Mouse (Mus musculus): ENCODE measurements around the gene Csf3. TPM values are rescaled to one million over a fixed set of nuclear protein-coding genes. Genes with fewer than 3 reads are reported as not detected.

The Csf3 gene
- total and polyA plus RNA-seq, 3 experiments, result 0.18 TPM; not detected in 2

- Histone ChIP-seq H3K4me1 (ENCODE audit: control insufficient read depth in 1 of 2, insufficient read depth in 2 of 2, low read length in 2 of 2) (peaks cover 57 to 67% of the 10 kb centered on the region in 2 experiments), H3K79me2 (ENCODE audit: control insufficient read depth, insufficient read depth, low read length, poor library complexity) (peaks cover 6% of the 10 kb centered on the region), H3K9ac (ENCODE audit: control insufficient read depth, low read depth, low read length, poor library complexity, severe bottlenecking) (peak overlapping the region; percentile 51)
These were observed 49.5 kb downstream of the Csf3 start for GRCm38 (mm10) chr11:98750351-98751201.

GRCm38 (mm10) chr11:98751221-98751782 is 50.2 kb downstream of the Csf3 start:
- Histone ChIP-seq H3K4me3 (ENCODE audit: control insufficient read depth in 1 of 2, insufficient read depth in 1 of 2, low read depth in 2 of 2, low read length in 2 of 2) (peak overlapping the region in 1 of 2 experiments; percentile 18; a peak in 1 of 4 replicates), H3K9ac (ENCODE audit: control insufficient read depth, low read depth, low read length, poor library complexity, severe bottlenecking) (peak overlapping the region; percentile 51), H3K27me3 (ENCODE audit: control insufficient read depth in 1 of 2, insufficient read depth in 2 of 2, low read length in 2 of 2) (no peaks in the 10 kb centered on the region), H3K36me3 (ENCODE audit: control insufficient read depth in 1 of 2, insufficient read depth in 2 of 2, low read length in 2 of 2) (peaks cover 0 to 56% of the 10 kb centered on the region in 2 experiments; a peak in 2 of 4 replicates), H3K27ac (ENCODE audit: control insufficient read depth, low read depth, low read length) (peak overlapping the region; percentile 58), H3K4me1 (ENCODE audit: control insufficient read depth in 1 of 2, insufficient read depth in 2 of 2, low read length in 2 of 2) (peaks cover 63 to 72% of the 10 kb centered on the region in 2 experiments), H3K9me3 (replicated peaks; ENCODE audit: insufficient read depth, low read length) (no peaks in the 10 kb centered on the region), H3K79me2 (ENCODE audit: control insufficient read depth, insufficient read depth, low read length, poor library complexity) (peaks cover 6% of the 10 kb centered on the region)
- DNase-seq (ENCODE audit: low read depth, low spot score), result peak; percentile 68
- TF ChIP-seq NRF1 (IDR thresholded peaks at IDR 0.05; ENCODE audit: insufficient read depth, low read depth, low read length, poor library complexity, severe bottlenecking) (0 out of 2 replicates have a peak, but pooled peaks have one; percentile 23), GABPA (IDR thresholded peaks at IDR 0.05; ENCODE audit: low read depth, low read length) (no peak), TBP (IDR thresholded peaks at IDR 0.05; ENCODE audit: low read depth, low read length) (0 out of 2 replicates have a peak, but pooled peaks have one; percentile 6), CTCF (IDR thresholded peaks at IDR 0.05 in 2 of 3, conservative IDR thresholded peaks at IDR 0.05 in 1 of 3; ENCODE audit: control insufficient read depth in 1 of 3, insufficient read depth in 1 of 3, low read depth in 2 of 3, low read length in 3 of 3, poor library complexity in 1 of 3, severe bottlenecking in 1 of 3) (no peak), SIN3A (IDR thresholded peaks at IDR 0.05; ENCODE audit: low read length) (peak; percentile 87), MAZ (IDR thresholded peaks at IDR 0.05; ENCODE audit: low read depth, low read length) (peak; percentile 99), MAFK (IDR thresholded peaks at IDR 0.05; ENCODE audit: borderline replicate concordance, low read depth, low read length) (peak; percentile 30; the same call in 1 of the 2 replicates), ELF1 (IDR thresholded peaks at IDR 0.05; ENCODE audit: low read depth, low read length) (0 out of 2 replicates have a peak, but pooled peaks have one; percentile 12), ZNF384 (IDR thresholded peaks at IDR 0.05; ENCODE audit: low read depth, low read length) (no peak), KAT2A (conservative IDR thresholded peaks at IDR 0.05; ENCODE audit: low read depth, low read length) (no peak; the same call in 1 of the 2 replicates), USF1 (IDR thresholded peaks at IDR 0.05; ENCODE audit: low read depth, low read length) (peak; percentile 97), ETS1 (IDR thresholded peaks at IDR 0.05; ENCODE audit: low read depth, low read length) (peak; percentile 88), NELFE (IDR thresholded peaks at IDR 0.05; ENCODE audit: low read depth, low read length) (no peak), ZMIZ1 (IDR thresholded peaks at IDR 0.05; ENCODE audit: low read depth, low read length) (no peak), E2F4 (IDR thresholded peaks at IDR 0.05; ENCODE audit: borderline replicate concordance, low read depth, low read length) (no peak), CHD1 (IDR thresholded peaks at IDR 0.05; ENCODE audit: low read depth, low read length) (no peak), POLR2AphosphoS2 (IDR thresholded peaks at IDR 0.05; ENCODE audit: low read length) (peak; percentile 45; the same call in 1 of the 2 replicates), ZC3H11A (IDR thresholded peaks at IDR 0.05; ENCODE audit: low read depth, low read length) (no peak), POLR2AphosphoS5 (IDR thresholded peaks at IDR 0.05; ENCODE audit: borderline replicate concordance, low read depth, low read length) (no peak)

More at GRCm38 (mm10) chr11:98750351-98751201, 49.5 kb downstream of the Csf3 start:
- Histone ChIP-seq H3K4me3 (ENCODE audit: control insufficient read depth in 1 of 2, insufficient read depth in 1 of 2, low read depth in 2 of 2, low read length in 2 of 2) (peak overlapping the region in 1 of 2 experiments; percentile 18; a peak in 1 of 4 replicates), H3K27me3 (ENCODE audit: control insufficient read depth in 1 of 2, insufficient read depth in 2 of 2, low read length in 2 of 2) (no peaks in the 10 kb centered on the region), H3K9me3 (replicated peaks; ENCODE audit: insufficient read depth, low read length) (no peaks in the 10 kb centered on the region), H3K36me3 (ENCODE audit: control insufficient read depth in 1 of 2, insufficient read depth in 2 of 2, low read length in 2 of 2) (peaks cover 0 to 51% of the 10 kb centered on the region in 2 experiments; a peak in 2 of 4 replicates), H3K27ac (ENCODE audit: control insufficient read depth, low read depth, low read length) (peak overlapping the region; percentile 58; the same call in 1 of the 2 replicates)
- DNase-seq (ENCODE audit: low read depth, low spot score), result peak; percentile 46
- no peak for TF ChIP-seq POLR2A (IDR thresholded peaks at IDR 0.05; ENCODE audit: control insufficient read depth in 1 of 2, insufficient read depth in 1 of 2, low read depth in 1 of 2, low read length in 2 of 2, poor library complexity in 1 of 2)
- TF ChIP-seq USF1 (IDR thresholded peaks at IDR 0.05; ENCODE audit: low read depth, low read length), result peak; percentile 6; the same call in 1 of the 2 replicates
- 0 out of 2 replicates have a peak, but pooled peaks have one; percentile 3 for TF ChIP-seq POLR2AphosphoS2 (IDR thresholded peaks at IDR 0.05; ENCODE audit: low read length)
- no peak for TF ChIP-seq KAT2A (conservative IDR thresholded peaks at IDR 0.05; ENCODE audit: low read depth, low read length)
- TF ChIP-seq MAX (IDR thresholded peaks at IDR 0.05; ENCODE audit: low read length), result no peak
- TF ChIP-seq BHLHE40 (IDR thresholded peaks at IDR 0.05; ENCODE audit: borderline replicate concordance, low read depth, low read length), result peak; percentile 59; the same call in 1 of the 2 replicates
- no peak for TF ChIP-seq GABPA (IDR thresholded peaks at IDR 0.05; ENCODE audit: low read depth, low read length)
- TF ChIP-seq SIN3A (IDR thresholded peaks at IDR 0.05; ENCODE audit: low read length), result 0 out of 2 replicates have a peak, but pooled peaks have one; percentile 25
- peak in 1 of 2 experiments; percentile 7; a peak in 1 of 4 replicates for TF ChIP-seq EP300 (IDR thresholded peaks at IDR 0.05; ENCODE audit: low read depth in 1 of 2, low read length in 2 of 2)
- no peak for TF ChIP-seq CTCF (IDR thresholded peaks at IDR 0.05 in 2 of 3, conservative IDR thresholded peaks at IDR 0.05 in 1 of 3; ENCODE audit: control insufficient read depth in 1 of 3, insufficient read depth in 1 of 3, low read depth in 2 of 3, low read length in 3 of 3, poor library complexity in 1 of 3, severe bottlenecking in 1 of 3)
- 0 out of 2 replicates have a peak, but pooled peaks have one; percentile 6 for TF ChIP-seq ETS1 (IDR thresholded peaks at IDR 0.05; ENCODE audit: low read depth, low read length)
- TF ChIP-seq CHD1 (IDR thresholded peaks at IDR 0.05; ENCODE audit: low read depth, low read length), result no peak
- no peak for TF ChIP-seq MEF2A (IDR thresholded peaks at IDR 0.05; ENCODE audit: extremely low read depth, insufficient replicate concordance, low read depth, low read length, poor library complexity, severe bottlenecking)
- TF ChIP-seq USF2 (IDR thresholded peaks at IDR 0.05; ENCODE audit: borderline replicate concordance in 1 of 2, insufficient read depth in 1 of 2, low read depth in 1 of 2, low read length in 2 of 2), result no peak
- TF ChIP-seq MAZ (IDR thresholded peaks at IDR 0.05; ENCODE audit: low read depth, low read length), result peak; percentile 38; the same call in 1 of the 2 replicates
- no peak for TF ChIP-seq TCF12 (IDR thresholded peaks at IDR 0.05; ENCODE audit: low read depth, low read length)
- TF ChIP-seq RCOR1 (IDR thresholded peaks at IDR 0.05; ENCODE audit: low read depth, low read length), result no peak
- no peak for TF ChIP-seq JUND (IDR thresholded peaks at IDR 0.05; ENCODE audit: low read depth, low read length)
- no peak for TF ChIP-seq NRF1 (IDR thresholded peaks at IDR 0.05; ENCODE audit: insufficient read depth, low read depth, low read length, poor library complexity, severe bottlenecking)

Measured in MEL (cell line).